Mouse (Mus musculus) kidney, adult 2 months (tissue): Measurements from ENCODE around the gene Sept11. TPM values are rescaled to one million over a fixed set of nuclear protein-coding genes. Genes with fewer than 3 reads are reported as not detected.

Source experiments
- DNase-seq: peaks from one replicate; pipeline ENCODE4 v3.0.0; 2021
- H3K27ac ChIP-seq: fragments of 200-500 bp; 2 replicates; pipeline ENCODE4 v1.5.1; 2012; ENCODE audit warnings: low read depth, low read length, control low read depth, inconsistent platforms; ENCODE audit not compliant: insufficient read depth
- H3K27me3 ChIP-seq: fragments of 200-500 bp; replicated peaks from 2 replicates; pipeline ENCODE4 v1.6.1; 2012; ENCODE audit warnings: mild to moderate bottlenecking, moderate library complexity, low read length, inconsistent platforms; ENCODE audit not compliant: control insufficient read depth, insufficient read depth
- H3K36me3 ChIP-seq: fragments of 200-500 bp; 2 replicates; pipeline ENCODE4 v1.6.1; 2012; ENCODE audit warnings: mild to moderate bottlenecking, moderate library complexity, low read length, inconsistent platforms; ENCODE audit not compliant: control insufficient read depth, insufficient read depth
- H3K4me1 ChIP-seq: fragments of 200-500 bp; 2 replicates; pipeline ENCODE4 v1.6.1; 2011; ENCODE audit warnings: low read length; ENCODE audit not compliant: control insufficient read depth, insufficient read depth
- H3K4me3 ChIP-seq: fragments of 200-500 bp; 2 replicates; pipeline ENCODE4 v1.5.1; 2011; ENCODE audit warnings: mild to moderate bottlenecking, low read depth, low read length, control low read depth; ENCODE audit not compliant: insufficient read depth
- CTCF ChIP-seq: fragments of 200-500 bp; conservative IDR thresholded peaks from 2 replicates; pipeline ENCODE4 v1.5.1; 2011; ENCODE audit warnings: low read depth, mild to moderate bottlenecking, control low read depth, low read length, moderate library complexity, mixed read lengths; ENCODE audit not compliant: insufficient read depth, insufficient read length
- POLR2A ChIP-seq: fragments of 200-500 bp; IDR thresholded peaks from one replicate; pipeline ENCODE4 v1.6.1; 2011; ENCODE audit warnings: low read depth, low read length, control low read depth
- WGBS: fragments of 180-500 bp; shearing (Covaris S2); methylation state at CpG from one replicate; pipeline ENCODE4 v1.1.7; 2018; 5-methylcytosine and 5-hydroxymethylcytosine counted together
- polyA plus RNA-seq: library from polyadenylated mRNA; depleted of rRNA; stranded (reverse); fragments of >200 nt; gene quantifications from 2 replicates; pipeline ENCODE4 v1.2.3, GENCODE M21; 2012

Sept11 gene
- polyA plus RNA-seq, 1 experiment = 50.7 TPM

DNA sequence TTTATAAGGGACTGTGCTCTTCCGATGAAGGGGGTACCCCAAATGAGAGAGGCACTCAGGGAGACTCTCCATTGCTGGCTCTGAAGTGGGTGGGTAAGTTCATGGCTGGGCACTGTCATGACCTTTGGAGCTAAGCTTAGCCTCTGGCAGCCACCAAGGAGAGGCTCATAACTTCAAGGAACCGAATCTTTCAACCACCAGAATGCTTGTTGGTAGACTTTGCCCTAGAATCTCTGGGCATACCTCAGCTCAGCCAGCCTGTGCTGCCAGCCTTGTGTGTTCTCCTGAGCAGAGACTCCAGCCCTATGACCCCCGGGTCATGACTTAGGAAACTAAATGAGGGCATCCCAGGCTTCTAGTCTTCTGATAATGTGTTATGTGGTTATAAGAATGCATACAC, 35.5 kb downstream of the Sept11 start:
- DNase-seq = peak; percentile 93

DNA sequence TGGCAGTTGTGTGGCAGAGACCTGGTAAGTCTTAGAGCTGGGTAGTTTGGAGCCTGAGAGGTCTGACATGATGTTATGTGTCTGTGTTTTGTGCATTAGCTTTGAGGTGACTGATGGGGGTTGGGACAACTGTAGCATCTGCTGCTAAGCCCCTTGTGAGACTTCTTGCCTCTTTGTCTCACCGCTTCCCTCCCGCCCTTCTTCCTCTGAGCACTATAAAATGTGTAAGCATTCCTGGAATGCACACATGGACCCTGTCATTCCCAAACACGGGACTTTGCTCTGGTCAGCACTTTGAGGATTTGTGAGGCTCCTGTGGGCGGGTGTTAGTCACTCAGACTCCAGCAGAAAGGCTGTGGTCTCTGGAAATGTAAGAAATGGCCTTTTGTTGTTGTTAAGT, 36.7 kb downstream of the Sept11 start:
- peak overlapping the region; percentile 15; the same call in 1 of the 2 replicates for H3K27ac ChIP-seq
- peak; percentile 76 for DNase-seq
- no peak for TF ChIP-seq POLR2A
- no peak for TF ChIP-seq CTCF
- H3K27me3 ChIP-seq = no peaks in the 10 kb centered on the region
- H3K36me3 ChIP-seq = no peaks in the 10 kb centered on the region
- WGBS = 31% methylated on average over 4 of the region's 4 CpGs
- peaks cover 21% of the 10 kb centered on the region for H3K4me1 ChIP-seq
- no peak overlapping the region for H3K4me3 ChIP-seq

More for the DNA sequence above, 35.5 kb downstream of the Sept11 start:
- H3K4me1 ChIP-seq = peaks cover 27% of the 10 kb centered on the region
- H3K4me3 ChIP-seq = no peak overlapping the region
- 38% methylated on average over 3 of the region's 3 CpGs for WGBS
- H3K27me3 ChIP-seq = no peaks in the 10 kb centered on the region
- no peak overlapping the region for H3K27ac ChIP-seq
- TF ChIP-seq CTCF = no peak
- H3K36me3 ChIP-seq = no peaks in the 10 kb centered on the region

DNA sequence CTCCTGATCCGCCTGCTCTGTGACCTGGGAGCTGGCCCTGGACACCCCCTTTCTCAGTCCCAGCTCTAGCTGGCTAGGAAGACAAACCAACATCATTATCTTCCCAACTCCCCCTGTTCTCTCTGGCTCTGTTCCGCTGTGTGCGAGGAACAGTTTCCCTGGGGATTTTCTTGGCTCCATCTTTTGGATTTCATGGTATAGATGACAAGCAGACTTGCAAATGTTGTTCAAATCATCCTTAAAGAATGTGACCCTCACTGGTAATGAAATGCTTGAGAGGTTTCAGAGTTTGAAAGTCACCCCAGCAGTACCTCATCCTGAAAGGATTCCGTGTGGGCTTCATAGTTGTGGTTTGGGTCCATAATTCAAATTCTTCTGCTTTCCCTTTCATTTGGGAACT, 38.2 kb downstream of the Sept11 start:
- DNase-seq = no peak
- Histone ChIP-seq H3K4me3 (no peak overlapping the region), H3K4me1 (peaks cover 24% of the 10 kb centered on the region), H3K36me3 (no peaks in the 10 kb centered on the region), H3K27ac (0 out of 2 replicates have a peak overlapping the region, but pooled peaks have one; percentile 52), H3K27me3 (no peaks in the 10 kb centered on the region)
- 58% methylated on average over 4 of the region's 4 CpGs for WGBS
- TF ChIP-seq POLR2A (no peak), CTCF (no peak)

DNA sequence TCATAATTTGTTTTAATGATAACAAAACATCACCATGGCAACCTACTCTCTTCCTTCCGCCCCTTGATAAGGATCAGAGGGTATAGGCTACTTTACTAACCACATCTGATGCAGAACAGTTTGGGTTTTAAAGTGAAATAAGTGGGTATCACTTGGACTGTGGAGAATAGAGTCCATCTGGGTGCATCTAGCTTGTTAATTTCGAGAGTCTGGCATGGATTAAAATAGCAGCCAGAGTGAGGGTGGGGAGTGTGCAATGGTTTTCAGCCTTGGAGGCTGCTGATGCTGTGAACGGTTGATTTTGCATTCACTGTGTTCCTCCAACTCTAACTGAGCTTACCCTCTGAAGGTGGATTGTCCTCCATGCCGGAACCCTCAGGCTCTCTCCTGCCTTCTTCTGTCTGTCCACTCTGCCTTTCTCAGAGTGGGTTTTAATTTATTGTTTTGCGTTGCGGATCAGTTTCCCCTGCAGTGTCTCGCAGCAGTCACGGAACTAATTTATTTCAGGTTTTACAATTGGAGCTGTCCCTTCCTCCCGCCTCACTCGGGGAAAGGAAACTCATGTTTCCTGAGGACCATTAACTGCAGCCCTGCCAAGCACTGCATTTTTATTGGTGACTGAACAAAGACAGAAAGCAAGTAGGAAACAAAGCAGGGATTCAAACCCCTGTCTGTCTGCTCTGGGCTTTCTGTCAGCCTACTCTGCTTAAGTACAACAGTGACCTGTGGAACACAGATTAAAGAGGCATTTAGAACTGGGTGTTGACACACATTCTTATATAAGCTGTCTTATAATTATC, 40.4 kb downstream of the Sept11 start:
- Histone ChIP-seq H3K36me3 (no peaks in the 10 kb centered on the region), H3K4me1 (peaks cover 22% of the 10 kb centered on the region), H3K27me3 (no peaks in the 10 kb centered on the region), H3K4me3 (no peak overlapping the region), H3K27ac (peak overlapping the region; percentile 12; the same call in 1 of the 2 replicates)
- DNase-seq = peak; percentile 61
- TF ChIP-seq CTCF = no peak
- TF ChIP-seq POLR2A = no peak
- 36% methylated on average over 10 of the region's 10 CpGs for WGBS

DNA sequence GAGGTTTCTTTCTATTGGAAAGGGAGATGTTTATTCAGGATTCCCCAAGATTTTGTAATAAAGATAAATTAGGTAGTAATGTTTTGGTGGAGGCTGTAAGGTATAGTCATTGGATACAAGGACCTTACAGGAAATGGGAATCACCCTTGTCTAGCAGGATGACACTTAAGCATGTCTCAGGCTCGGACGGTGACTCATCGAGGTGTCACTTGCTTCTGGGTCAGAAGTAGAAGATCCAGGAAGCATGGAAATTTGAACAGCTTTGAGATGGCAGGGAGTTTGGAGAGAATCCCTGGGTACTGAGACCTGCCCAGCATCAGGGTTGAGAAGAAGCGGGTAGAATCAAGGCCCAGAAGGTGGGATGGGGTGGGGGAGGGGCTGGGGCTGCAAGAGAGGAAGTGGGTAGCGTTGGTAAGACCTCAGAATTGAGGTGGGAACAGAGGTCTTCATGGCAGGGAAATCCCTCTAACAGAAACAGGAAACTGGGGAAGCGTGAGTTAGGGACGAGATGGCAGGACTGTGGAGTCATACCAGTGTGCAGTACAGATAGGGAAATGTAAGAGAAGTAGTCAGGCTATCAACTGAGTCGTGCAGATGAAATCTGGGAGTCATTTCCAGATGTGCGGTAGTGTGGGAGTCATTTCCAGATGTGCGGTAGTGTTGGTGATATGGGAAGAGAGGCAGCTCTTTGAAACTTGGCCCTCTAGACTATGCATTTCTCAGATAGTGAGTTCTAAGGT, 42.3 kb downstream of the Sept11 start:
- H3K27ac ChIP-seq = no peak overlapping the region
- H3K4me3 ChIP-seq = no peak overlapping the region
- WGBS = 53% methylated on average over 10 of the region's 10 CpGs
- DNase-seq = no peak
- no peaks in the 10 kb centered on the region for H3K27me3 ChIP-seq
- H3K4me1 ChIP-seq = peaks cover 11% of the 10 kb centered on the region; the same call in 1 of the 2 replicates
- H3K36me3 ChIP-seq = no peaks in the 10 kb centered on the region
- TF ChIP-seq CTCF = no peak
- TF ChIP-seq POLR2A = no peak

DNA sequence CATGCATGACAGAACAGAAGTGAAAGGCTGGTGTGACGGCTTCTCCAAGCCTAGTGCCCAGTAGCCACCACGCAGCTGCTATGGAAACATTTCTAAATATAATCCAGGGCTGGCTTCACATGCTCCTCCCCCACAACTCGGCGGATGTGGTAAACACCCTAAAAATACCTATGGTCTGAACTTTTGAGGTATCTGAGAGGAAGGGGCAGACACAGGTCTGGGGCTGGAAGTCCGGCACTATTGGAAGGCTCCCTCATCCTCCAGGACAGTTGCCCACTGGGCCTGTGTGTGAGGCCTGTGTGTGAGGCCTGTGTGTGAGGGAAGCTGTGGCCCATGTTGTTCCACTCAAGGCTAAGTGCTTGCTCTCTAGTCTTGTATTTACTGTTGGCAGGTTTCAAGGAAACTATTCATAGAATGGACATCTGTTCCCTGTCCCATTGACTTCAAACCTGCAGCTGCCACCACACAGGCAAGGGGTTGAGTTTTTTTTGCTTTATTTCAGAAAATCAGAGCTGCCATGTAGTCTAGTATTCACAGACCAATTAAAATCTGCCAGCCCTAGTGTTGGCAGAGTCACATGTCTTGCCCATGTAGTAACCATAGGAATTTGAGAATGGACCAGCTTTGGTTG, 43.8 kb downstream of the Sept11 start:
- TF ChIP-seq POLR2A (no peak), CTCF (no peak)
- Histone ChIP-seq H3K27me3 (no peaks in the 10 kb centered on the region), H3K36me3 (no peaks in the 10 kb centered on the region), H3K27ac (peak overlapping the region; percentile 82), H3K4me1 (peaks cover 10% of the 10 kb centered on the region; the same call in 1 of the 2 replicates), H3K4me3 (no peak overlapping the region)
- peak; percentile 36 for DNase-seq
- WGBS = 36% methylated on average over 5 of the region's 5 CpGs
